Mouse (Mus musculus): ENCODE data around the gene Vamp3. TPM values are rescaled to one million over a fixed set of nuclear protein-coding genes. Genes with fewer than 3 reads are reported as not detected.

The Vamp3 gene
- 4.1 and 6.8 TPM in 2 replicates for polyA plus RNA-seq (2012)

GRCm38 (mm10) chr4:151057347-151058321, at the start of gene Vamp3:
TSS of gene Vamp3 (minus strand) at chr4:151057963.
- no peak for TF ChIP-seq GATA1 (IDR thresholded peaks at IDR 0.05; ENCODE audit: low read length)

- TF ChIP-seq GATA1 (IDR thresholded peaks at IDR 0.05; ENCODE audit: low read length) = no peak
Observed at GRCm38 (mm10) chr4:151106468-151106867, 48.7 kb upstream of the Vamp3 start.

- no peak for TF ChIP-seq GATA1 (IDR thresholded peaks at IDR 0.05; ENCODE audit: low read length)
Observed at GRCm38 (mm10) chr4:151105886-151106285, 48.1 kb upstream of the Vamp3 start.

DNA sequence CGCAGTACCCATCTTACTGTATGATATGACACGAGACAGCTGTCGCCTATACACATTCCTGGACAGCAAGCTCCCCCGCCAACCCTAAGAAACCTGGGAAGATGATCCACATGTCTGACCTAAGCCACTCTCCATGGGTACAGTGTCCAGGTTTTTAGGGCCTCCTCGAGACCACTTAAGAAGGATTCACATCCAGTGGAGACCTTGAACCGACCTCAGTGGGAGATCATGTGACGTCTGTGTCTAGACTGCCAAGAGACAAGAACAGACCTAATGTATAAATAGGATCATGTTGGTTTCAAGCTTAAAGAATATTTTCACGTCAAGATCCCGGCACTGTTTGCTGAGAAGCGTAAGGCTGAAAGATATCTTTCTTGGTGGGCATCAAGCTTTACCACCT, 46.4 kb upstream of the Vamp3 start:
- TF ChIP-seq GATA1 (IDR thresholded peaks at IDR 0.05; ENCODE audit: low read length) = no peak

DNA sequence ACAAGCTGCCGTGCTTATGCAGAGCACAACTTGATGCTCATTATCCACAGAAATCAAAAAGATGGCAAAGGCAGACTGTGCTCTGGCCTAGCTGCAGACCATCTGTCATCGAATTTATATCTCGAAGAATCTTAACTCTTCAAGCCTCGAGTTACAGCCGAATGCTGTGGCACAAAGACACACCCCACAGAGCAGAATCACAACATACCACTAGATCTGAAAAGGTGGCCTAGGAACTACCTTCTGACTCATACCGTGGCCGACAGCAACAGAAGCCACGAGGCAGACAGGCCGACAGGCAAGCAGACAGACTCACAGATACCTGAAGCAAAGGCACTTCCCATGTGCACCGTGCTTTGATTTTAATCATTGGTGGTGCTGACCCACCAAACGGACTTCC, 45.9 kb upstream of the Vamp3 start:
- no peak for TF ChIP-seq GATA1 (IDR thresholded peaks at IDR 0.05; ENCODE audit: low read length)

- no peak for TF ChIP-seq GATA1 (IDR thresholded peaks at IDR 0.05; ENCODE audit: low read length)
Observed at GRCm38 (mm10) chr4:151097104-151097438, 39.3 kb upstream of the Vamp3 start.

DNA sequence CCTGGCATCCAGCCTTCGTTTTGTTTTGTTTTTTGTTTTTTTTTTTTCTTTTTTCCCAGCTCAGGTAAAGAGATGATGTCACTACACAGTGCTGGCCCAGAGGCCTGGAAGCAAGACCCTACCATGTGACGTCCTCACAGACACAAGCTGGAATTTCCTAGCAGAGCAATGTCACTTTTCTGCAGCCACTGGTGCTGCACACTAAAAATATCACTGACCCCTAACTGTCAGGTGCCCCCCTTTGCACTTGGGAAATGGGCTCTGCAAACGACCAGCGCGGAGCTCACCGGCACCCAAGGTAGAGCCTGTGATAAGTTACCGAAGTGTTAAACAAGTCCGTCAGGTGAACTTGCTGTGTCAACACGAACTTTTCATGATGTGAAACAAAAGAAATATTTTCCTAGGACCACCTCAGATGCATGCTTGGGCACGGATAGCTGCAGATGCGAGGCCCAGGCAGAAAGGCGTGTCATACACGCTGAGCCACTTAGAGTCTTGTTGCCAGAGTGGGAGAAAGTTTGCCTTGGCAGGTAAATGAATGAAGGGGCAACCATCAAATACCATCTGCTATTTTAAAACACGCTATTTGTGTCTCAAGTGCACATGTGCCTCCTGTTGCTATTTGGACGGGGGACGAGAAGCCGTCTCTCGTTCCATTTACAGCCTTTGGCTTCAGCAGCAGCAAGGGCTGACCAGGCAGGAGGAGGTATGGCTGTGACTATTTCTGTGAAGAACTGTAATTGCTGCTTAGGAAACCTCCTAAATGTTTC, 38.8 kb upstream of the Vamp3 start:
- TF ChIP-seq GATA1 (IDR thresholded peaks at IDR 0.05; ENCODE audit: low read length) = no peak

DNA sequence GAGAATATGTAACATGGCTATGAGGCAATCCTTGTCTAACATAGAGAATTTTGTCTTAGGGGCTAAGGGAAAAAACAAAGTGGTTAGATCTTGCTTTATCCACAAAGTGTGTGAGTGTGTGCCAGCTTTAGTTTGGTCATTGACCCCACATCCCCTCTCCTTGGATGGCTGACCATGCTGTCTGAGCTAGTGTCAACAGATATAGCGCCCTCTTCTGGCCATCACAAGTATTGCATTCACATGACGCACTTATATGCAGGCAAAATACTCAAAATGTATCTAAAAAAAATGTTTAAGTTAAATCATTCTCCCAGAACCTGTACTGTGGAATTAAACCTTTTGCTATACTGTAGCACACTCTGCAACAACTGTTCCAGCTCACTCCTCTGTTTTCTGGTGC, 37.4 kb upstream of the Vamp3 start:
- no peak for TF ChIP-seq GATA1 (IDR thresholded peaks at IDR 0.05; ENCODE audit: low read length)

DNA sequence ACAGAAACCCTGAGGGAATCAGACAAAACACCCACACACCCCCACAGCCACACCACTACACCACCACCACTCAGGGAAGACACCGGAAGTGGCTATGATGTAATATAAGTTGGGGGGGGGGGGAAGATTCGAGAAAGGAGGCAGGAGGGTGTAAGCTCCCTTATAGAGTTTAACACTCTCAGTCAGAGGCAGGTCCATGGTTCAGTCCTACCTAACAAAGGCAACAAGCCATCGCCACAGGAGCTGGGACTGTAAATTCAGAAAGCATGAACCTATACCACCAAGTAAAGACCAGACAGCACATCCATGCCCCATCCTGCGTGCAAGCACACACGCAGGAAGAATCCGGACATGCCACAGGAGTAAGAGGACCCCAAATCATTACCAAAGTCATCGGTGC, 31.5 kb upstream of the Vamp3 start, which contains the start of gene Gm13090:
Gene Gm13090 (plus strand): TSS at position 301 of the 400 bp plus-strand sequence.
- TF ChIP-seq GATA1 (IDR thresholded peaks at IDR 0.05; ENCODE audit: low read length) = no peak

DNA sequence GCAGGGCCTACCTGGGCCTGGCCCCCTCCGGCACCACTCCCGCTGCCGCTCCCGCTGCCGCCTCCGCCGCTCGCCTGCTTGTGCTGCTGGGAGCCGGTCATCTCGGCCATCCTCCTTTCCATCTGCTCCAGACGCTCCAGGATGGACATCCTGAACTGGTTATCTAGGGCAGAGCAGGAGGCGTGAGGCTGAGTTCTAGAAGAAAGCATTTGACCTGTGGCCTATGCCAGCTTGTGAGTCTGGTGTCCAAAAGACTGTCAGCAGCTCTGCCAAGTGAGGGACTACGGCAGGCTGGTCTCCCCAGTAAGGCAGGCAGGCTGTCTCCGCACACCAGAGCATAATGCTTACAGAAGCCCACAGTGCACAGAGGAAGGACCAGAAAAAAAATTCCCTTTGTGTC, 31.1 kb upstream of the Vamp3 start:
- TF ChIP-seq GATA1 (IDR thresholded peaks at IDR 0.05; ENCODE audit: low read length) = no peak

DNA sequence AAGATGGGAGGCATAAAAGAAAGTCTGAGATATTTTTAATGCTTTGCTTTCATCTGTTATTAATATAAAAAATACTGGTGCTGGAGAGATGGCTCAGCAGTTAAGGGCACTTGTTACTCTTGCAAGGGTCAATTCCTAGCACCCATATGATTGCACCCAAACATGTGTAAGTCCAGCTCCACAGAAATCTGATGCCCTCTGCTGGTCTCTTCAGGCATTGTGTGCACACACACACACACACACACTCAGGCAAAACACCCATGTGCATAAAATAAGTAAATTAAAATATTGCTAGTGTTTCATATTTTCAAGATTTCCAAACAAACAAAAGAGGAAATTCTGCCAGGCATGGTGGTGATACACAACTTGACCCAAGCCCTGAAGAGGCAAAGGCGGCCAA, 29.6 kb upstream of the Vamp3 start:
- no peak for TF ChIP-seq GATA1 (IDR thresholded peaks at IDR 0.05; ENCODE audit: low read length)

DNA sequence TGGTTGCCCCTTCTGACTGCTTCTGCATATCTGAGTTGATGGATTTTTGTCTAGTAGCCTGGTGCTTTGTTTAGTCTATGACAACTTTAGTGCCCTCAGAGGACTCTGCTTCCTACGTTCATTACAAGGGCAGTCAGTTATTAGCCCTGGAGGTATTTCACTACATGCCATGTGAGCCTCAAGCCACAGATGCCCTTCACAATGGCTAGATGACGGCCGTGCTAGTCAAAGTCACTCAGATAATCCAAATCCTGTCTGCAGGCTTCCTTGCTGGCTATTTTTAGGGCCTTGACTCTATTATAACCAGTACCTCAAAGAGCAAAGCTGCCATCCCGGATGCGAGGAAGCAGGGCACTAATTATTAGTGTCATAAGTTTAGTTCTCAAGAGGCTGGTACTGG, 25.3 kb upstream of the Vamp3 start:
- TF ChIP-seq GATA1 (IDR thresholded peaks at IDR 0.05; ENCODE audit: low read length) = no peak

DNA sequence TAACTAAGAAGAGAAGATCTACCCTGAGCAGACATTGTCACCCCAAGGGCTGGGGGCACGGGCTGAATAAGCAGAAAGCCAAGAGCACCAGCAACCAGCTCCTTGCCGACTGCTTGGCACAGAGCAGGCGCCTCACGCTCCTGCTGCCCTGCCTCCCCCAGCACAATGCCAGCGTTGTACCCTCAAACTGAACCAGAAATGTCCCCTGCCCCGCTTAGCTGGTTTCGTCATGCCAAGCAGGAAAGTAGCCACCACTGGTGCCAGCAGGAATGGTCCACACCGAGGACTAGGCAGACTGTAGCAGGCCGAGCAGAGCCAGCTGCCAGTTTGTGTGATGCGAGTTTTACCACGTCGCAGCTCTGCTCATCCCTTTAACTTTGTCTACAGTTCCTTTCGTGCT, 24.2 kb upstream of the Vamp3 start:
- TF ChIP-seq GATA1 (IDR thresholded peaks at IDR 0.05; ENCODE audit: low read length) = no peak

- no peak for TF ChIP-seq GATA1 (IDR thresholded peaks at IDR 0.05; ENCODE audit: low read length)
Observed at GRCm38 (mm10) chr4:151081355-151081754, 23.6 kb upstream of the Vamp3 start.

GRCm38 (mm10) chr4:151074817-151075216, 17.1 kb upstream of the Vamp3 start:
- TF ChIP-seq GATA1 (IDR thresholded peaks at IDR 0.05; ENCODE audit: low read length) = no peak

- no peak for TF ChIP-seq GATA1 (IDR thresholded peaks at IDR 0.05; ENCODE audit: low read length)
Observed at GRCm38 (mm10) chr4:151073108-151073744, 15.5 kb upstream of the Vamp3 start.
